Mouse (Mus musculus) thymus, adult 2 months (tissue): ENCODE data around the gene P4htm. TPM values are rescaled to one million over a fixed set of nuclear protein-coding genes. Genes with fewer than 3 reads are reported as not detected.

Source experiments
- DNase-seq: peaks from one replicate; pipeline ENCODE4 v3.0.0; 2021
- H3K27ac ChIP-seq: fragments of 200-500 bp; 2 replicates; pipeline ENCODE4 v1.5.1; 2012; ENCODE audit warnings: low read length, control low read depth; ENCODE audit not compliant: control insufficient read depth, insufficient read depth
- H3K27me3 ChIP-seq: fragments of 200-500 bp; 2 replicates; pipeline ENCODE4 v1.6.1; 2012; ENCODE audit warnings: mild to moderate bottlenecking, low read length, moderate library complexity, mixed read lengths; ENCODE audit not compliant: control insufficient read depth, insufficient read depth
- H3K36me3 ChIP-seq: fragments of 200-500 bp; 2 replicates; pipeline ENCODE4 v1.6.1; 2012; ENCODE audit warnings: mild to moderate bottlenecking, low read length, moderate library complexity; ENCODE audit not compliant: control insufficient read depth, insufficient read depth
- H3K4me1 ChIP-seq: fragments of 200-500 bp; replicated peaks from 2 replicates; pipeline ENCODE4 v1.6.1; 2012; ENCODE audit warnings: low read length; ENCODE audit not compliant: control insufficient read depth, insufficient read depth
- H3K4me3 ChIP-seq: fragments of 200-500 bp; 2 replicates; pipeline ENCODE4 v1.5.1; 2012; ENCODE audit warnings: mild to moderate bottlenecking, low read length, control low read depth, moderate library complexity; ENCODE audit not compliant: control insufficient read depth, insufficient read depth
- CTCF ChIP-seq: fragments of 200-500 bp; IDR thresholded peaks from 2 replicates; pipeline ENCODE4 v1.5.1; 2012; ENCODE audit warnings: mild to moderate bottlenecking, control low read depth, low read length, moderate library complexity, borderline replicate concordance; ENCODE audit not compliant: control insufficient read depth, poor library complexity, insufficient read depth; ENCODE audit errors: extremely low read depth
- POLR2A ChIP-seq: fragments of 200-500 bp; IDR thresholded peaks from 2 replicates; pipeline ENCODE4 v1.6.1; 2012; ENCODE audit warnings: mild to moderate bottlenecking, low read length, control low read depth, moderate library complexity; ENCODE audit not compliant: control insufficient read depth, poor library complexity, insufficient read depth; ENCODE audit errors: extremely low read depth
- WGBS: fragments of 180-500 bp; shearing (Covaris S2); methylation state at CpG from one replicate; pipeline ENCODE4 v1.1.7; 2018; 5-methylcytosine and 5-hydroxymethylcytosine counted together
- polyA plus RNA-seq: library from polyadenylated mRNA; depleted of rRNA; stranded (reverse); fragments of >200 nt; gene quantifications from 2 replicates; pipeline ENCODE4 v1.2.3, GENCODE M21; 2012

Gene P4htm
- polyA plus RNA-seq, 1 experiment, result 10.5 TPM

GRCm38 (mm10) chr9:108567931-108568419 is 29.5 kb downstream of the P4htm start:
- Histone ChIP-seq H3K36me3 (peaks cover 10% of the 10 kb centered on the region), H3K27me3 (no peaks in the 10 kb centered on the region), H3K27ac (peak overlapping the region; percentile 61), H3K4me3 (peak overlapping the region; percentile 87), H3K4me1 (peaks cover 23% of the 10 kb centered on the region)
- TF ChIP-seq POLR2A, result peak; percentile 12; the same call in 1 of the 2 replicates
- TF ChIP-seq CTCF, result 0 out of 2 replicates have a peak, but pooled peaks have one; percentile 12
- WGBS, result 4% methylated on average over 18 of the region's 18 CpGs
- DNase-seq, result peak; percentile 35

- Histone ChIP-seq H3K36me3 (peaks cover 7% of the 10 kb centered on the region), H3K4me1 (peaks cover 23% of the 10 kb centered on the region), H3K27me3 (no peaks in the 10 kb centered on the region), H3K4me3 (peak within 1 kb of the TSS; percentile 87), H3K27ac (peak within 1 kb of the TSS; percentile 81)
- peak; percentile 95; the same call in 1 of the 2 replicates for TF ChIP-seq POLR2A
- peak; percentile 95 for TF ChIP-seq CTCF
- under 1% methylated on average over 73 of the region's 73 CpGs for WGBS
- peak; percentile 98 for DNase-seq
Measured at GRCm38 (mm10) chr9:108566815-108567776, 30.4 kb downstream of the P4htm start, which contains the start of gene Ndufaf3. Gene Ndufaf3, minus strand, starts transcription at chr9:108567434.

- peaks cover 29% of the 10 kb centered on the region for H3K4me1 ChIP-seq
- no peaks in the 10 kb centered on the region for H3K27me3 ChIP-seq
- H3K27ac ChIP-seq, result peak overlapping the region; percentile 55
- H3K36me3 ChIP-seq, result peaks cover 3% of the 10 kb centered on the region; the same call in 1 of the 2 replicates
- no peak for TF ChIP-seq CTCF
- TF ChIP-seq POLR2A, result no peak
- whole genome bisulfite sequencing, result 16% methylated on average over 35 of the region's 35 CpGs
- no peak for DNase-seq
- H3K4me3 ChIP-seq, result peak overlapping the region; percentile 87
Measured at GRCm38 (mm10) chr9:108565881-108566814, 31.3 kb downstream of the P4htm start.

- no peaks in the 10 kb centered on the region for H3K27me3 ChIP-seq
- H3K27ac ChIP-seq, result no peak overlapping the region
- 91% methylated on average over 7 of the region's 7 CpGs for WGBS
- no peak for TF ChIP-seq CTCF
- TF ChIP-seq POLR2A, result no peak
- no peak for DNase-seq
- peaks cover 8% of the 10 kb centered on the region for H3K36me3 ChIP-seq
- no peak overlapping the region for H3K4me3 ChIP-seq
- H3K4me1 ChIP-seq, result peaks cover 23% of the 10 kb centered on the region
Measured at GRCm38 (mm10) chr9:108564131-108564530, 33.3 kb downstream of the P4htm start.

GRCm38 (mm10) chr9:108563671-108564070 is 33.8 kb downstream of the P4htm start:
- TF ChIP-seq POLR2A, result no peak
- no peak for TF ChIP-seq CTCF
- Histone ChIP-seq H3K4me3 (no peak overlapping the region), H3K4me1 (peaks cover 21% of the 10 kb centered on the region), H3K27ac (no peak overlapping the region), H3K27me3 (no peaks in the 10 kb centered on the region), H3K36me3 (peaks cover 11% of the 10 kb centered on the region)
- DNase-seq, result no peak
- WGBS, result 95% methylated on average over 8 of the region's 8 CpGs
